ENCODE assay signal across 8 mouse cellular contexts in the genomic region with DNA sequence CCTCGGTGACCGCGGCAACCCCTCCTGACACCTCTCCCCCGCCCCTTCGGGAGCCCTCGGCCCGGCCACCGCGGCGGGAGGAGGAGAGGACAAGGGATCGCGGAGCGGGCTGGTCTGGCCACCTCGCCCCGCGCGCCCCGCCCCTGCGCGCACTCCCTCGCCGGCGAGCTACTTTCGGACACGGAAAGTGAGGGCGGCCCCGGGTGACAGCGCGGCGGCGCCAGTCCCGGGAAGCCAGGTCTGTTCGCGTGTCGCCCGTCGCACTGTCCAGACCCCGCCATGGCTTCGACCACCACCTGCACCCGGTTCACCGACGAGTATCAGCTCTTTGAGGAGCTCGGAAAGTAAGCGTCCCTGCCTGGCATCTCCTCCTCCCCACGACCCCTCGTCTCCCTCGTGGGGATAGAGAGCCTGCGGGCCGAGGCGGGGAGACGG. TPM values are rescaled to one million over a fixed set of nuclear protein-coding genes. Genes with fewer than 3 reads are reported as not detected.
DNase-seq lines count a peak whose midpoint lies in the region; ATAC-seq and TF ChIP-seq lines count a peak whose summit lies in the region.

No protein-coding gene starts in this region.

- peak overlapping the region; percentile 88 for H3K4me2 ChIP-seq in forebrain, embryonic 15.5 days (replicated peaks)
- H3K4me2 ChIP-seq in lung, postnatal 0 days (replicated peaks; ENCODE audit: low read depth, low read length) = peak overlapping the region; percentile 91

- H3K4me3 ChIP-seq in forebrain, embryonic 15.5 days = peak overlapping the region; percentile 64
- peak overlapping the region; percentile 84 for H3K4me3 ChIP-seq in lung, postnatal 0 days (ENCODE audit: low read depth, low read length)

- under 1% methylated on average over 43 of the region's 51 CpGs for WGBS in forebrain, embryonic 15.5 days
- 2% methylated on average over 39 of the region's 51 CpGs for WGBS in lung, postnatal 0 days

- TF ChIP-seq CTCF in lung, postnatal 0 days (IDR thresholded peaks at IDR 0.05) = no peak

- no peaks in the 10 kb centered on the region for H3K36me3 ChIP-seq in forebrain, embryonic 15.5 days
- H3K36me3 ChIP-seq in lung, postnatal 0 days (ENCODE audit: insufficient read depth, low read length) = no peaks in the 10 kb centered on the region; the same call in 1 of the 2 replicates

- no peaks in the 10 kb centered on the region for H3K9me3 ChIP-seq in forebrain, embryonic 15.5 days
- H3K9me3 ChIP-seq in lung, postnatal 0 days (ENCODE audit: low read length) = no peaks in the 10 kb centered on the region

- intact Hi-C loops in heart, postnatal 14 days (cut with DNase I) = loop anchor here (5.0 to 10.0 kb wide), 4 partner anchors 65 to 305 kb away; no protein-coding TSS in a partner anchor

- peak overlapping the region; percentile 91 for H3K27ac ChIP-seq in forebrain, embryonic 15.5 days (replicated peaks)
- peak overlapping the region; percentile 99 for H3K27ac ChIP-seq in lung, postnatal 0 days (ENCODE audit: low read length)

- peak; percentile 90 for DNase-seq in 3134 (ENCODE audit: extremely low read depth, insufficient read length, low spot score)
- DNase-seq in adrenal gland, postnatal 14 days = peak; percentile 93
- DNase-seq in heart, postnatal 14 days = peak; percentile 86 to 89
- DNase-seq in layer of hippocampus, adult 9-11 months = peak; percentile 67
- peak; percentile 93 for DNase-seq in lung, postnatal 0 days (ENCODE audit: low spot score)
- peak; percentile 83 for DNase-seq in ovary, postnatal 36 days (ENCODE audit: low spot score)
- peak; percentile 56 to 61 for DNase-seq in thymus, postnatal 10 days (ENCODE audit: low spot score in 2 of 2)

- ATAC-seq in forebrain, embryonic 15.5 days (replicated peaks) = peak; percentile 60
- ATAC-seq in lung, postnatal 0 days = peak; percentile 80

- peak overlapping the region; percentile 61 for H3K9ac ChIP-seq in forebrain, embryonic 15.5 days (replicated peaks)
- H3K9ac ChIP-seq in lung, postnatal 0 days (replicated peaks; ENCODE audit: low read depth) = peak overlapping the region; percentile 78

- H3K27me3 ChIP-seq in forebrain, embryonic 15.5 days = no peaks in the 10 kb centered on the region
- no peaks in the 10 kb centered on the region for H3K27me3 ChIP-seq in lung, postnatal 0 days (replicated peaks; ENCODE audit: insufficient read depth, low read length)

- peaks cover 21% of the 10 kb centered on the region for H3K4me1 ChIP-seq in forebrain, embryonic 15.5 days
- H3K4me1 ChIP-seq in lung, postnatal 0 days (ENCODE audit: insufficient read depth, low read depth, low read length) = no peaks in the 10 kb centered on the region; the same call in 1 of the 2 replicates

- TF ChIP-seq EP300 in lung, postnatal 0 days (IDR thresholded peaks at IDR 0.05) = no peak

RNA-seq across cellular contexts. Expression of a gene that starts 1.1 kb away (rescaled TPM):
- 78.9 and 95.8 TPM in 2 replicates for total RNA-seq in adrenal gland, postnatal 14 days (2021)
- polyA plus RNA-seq in forebrain, embryonic 15.5 days (2015; fragmentation: Nextera tagmentation; extraction: Ambion mirVana) = 29.9 and 30.7 TPM in 2 replicates
- 100 to 1,000 TPM; 140 to 160 TPM for total RNA-seq in heart, postnatal 14 days (2021)
- 36.6 and 39.9 TPM in 2 replicates for polyA plus RNA-seq in lung, postnatal 0 days (2015; fragmentation: Nextera tagmentation; extraction: Ambion mirVana)

Comparison
In these comparisons a context has a peak if more than half of its experiments do, and no peak if none do; other contexts are left out.
1. Peak in every context shown above with its lines: DNase-seq, ATAC-seq, H3K4me3 ChIP-seq and H3K27ac ChIP-seq.